Mouse (Mus musculus) G1E (cell line): ENCODE data around the gene Camta1. TPM values are rescaled to one million over a fixed set of nuclear protein-coding genes. Genes with fewer than 3 reads are reported as not detected.

Source experiments
- ATAC-seq: 2 replicates; pipeline ENCODE4 v1.8.0; 2016; ENCODE audit warnings: mild to moderate bottlenecking; ENCODE audit not compliant: insufficient number of reproducible peaks, poor library complexity, low FRiP score, severe bottlenecking; ENCODE audit errors: extremely low read depth
- DNase-seq: peaks from one replicate; pipeline ENCODE4 v3.0.0; 2012; ENCODE audit warnings: low spot score
- H3K27me3 ChIP-seq: 2 replicates; pipeline ENCODE4 v1.6.1; 2012; ENCODE audit warnings: mild to moderate bottlenecking, low read length, inconsistent platforms; ENCODE audit not compliant: insufficient read depth
- H3K36me3 ChIP-seq: replicated peaks from 2 replicates; pipeline ENCODE3; 2012; ENCODE audit warnings: mild to moderate bottlenecking, inconsistent platforms
- H3K4me1 ChIP-seq: 2 replicates; pipeline ENCODE4 v1.6.1; 2012; ENCODE audit warnings: low read depth, low read length, inconsistent platforms, mixed read lengths; ENCODE audit not compliant: insufficient read depth
- H3K4me3 ChIP-seq: 2 replicates; pipeline ENCODE4 v1.5.1; 2012; ENCODE audit warnings: low read depth, mild to moderate bottlenecking, inconsistent platforms, low read length, moderate library complexity, mixed read lengths
- H3K9me3 ChIP-seq: replicated peaks from 2 replicates; pipeline ENCODE4 v1.6.1; 2012; ENCODE audit warnings: inconsistent platforms
- CTCF ChIP-seq: IDR thresholded peaks from 2 replicates; pipeline ENCODE4 v1.5.1; 2012; ENCODE audit warnings: low read depth, low read length, inconsistent platforms, mixed read lengths
- GATA1 ChIP-seq: IDR thresholded peaks from 2 replicates; pipeline ENCODE4 v1.6.1; 2012; ENCODE audit warnings: borderline replicate concordance, low read length, inconsistent platforms, mixed read lengths
- GATA2 ChIP-seq: IDR thresholded peaks from 2 replicates; pipeline ENCODE4 v1.6.1; 2012; ENCODE audit warnings: low read depth, low read length, inconsistent platforms, borderline replicate concordance
- POLR2AphosphoS5 ChIP-seq: IDR thresholded peaks from 2 replicates; pipeline ENCODE4 v1.6.1; 2012; ENCODE audit warnings: low read depth, low read length, inconsistent platforms; ENCODE audit not compliant: insufficient replicate concordance
- TAL1 ChIP-seq: conservative IDR thresholded peaks from 2 replicates; pipeline ENCODE4 v1.6.1; 2012; ENCODE audit warnings: low read depth, low read length, inconsistent platforms, mixed read lengths
- polyA plus RNA-seq: library from polyadenylated mRNA; stranded (reverse); fragments of >175 nt; gene quantifications from 2 replicates; pipeline ENCODE4 v1.2.3, GENCODE M21; 2012
- total RNA-seq, 2 experiments: library from RNA; stranded (forward) in 1 of 2; stranded (reverse) in 1 of 2; fragments of 200-1000 nt in 1 of 2; fragments of >200 nt in 1 of 2; fragmentation: Nextera tagmentation in 1 of 2; gene quantifications; 2 replicates each; pipeline ENCODE4 v1.2.3; 2014 to 2017

Gene Camta1
- total and polyA plus RNA-seq, 3 experiments, result 10.8 to 113 (median 25.7) TPM

DNA sequence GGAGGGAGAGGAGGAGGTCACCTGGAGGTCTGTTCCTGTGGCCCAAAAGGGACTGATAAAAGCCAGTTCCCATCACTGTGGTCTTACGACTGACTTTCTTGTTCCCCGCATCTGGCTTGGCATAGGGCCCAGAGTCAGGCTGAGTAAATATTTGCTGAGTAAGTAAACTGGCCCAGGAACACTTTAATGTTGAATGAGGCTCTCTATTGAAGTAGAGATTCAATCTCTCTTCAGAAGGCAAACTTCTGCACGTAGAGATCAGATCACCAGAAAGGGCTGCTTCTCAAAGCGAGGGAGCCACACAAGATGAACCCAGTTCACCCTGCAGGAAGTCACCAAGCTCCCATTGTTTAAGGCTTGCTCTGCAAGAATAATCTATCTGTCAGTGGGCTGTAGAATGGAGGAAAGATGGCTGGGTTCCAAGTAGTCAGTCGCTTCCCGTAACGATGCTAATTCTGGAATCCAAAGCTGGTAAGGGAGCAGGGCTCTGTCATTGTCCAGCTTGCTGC lies 681.2 kb downstream of the Camta1 start:
- peaks cover 82% of the 10 kb centered on the region for H3K9me3 ChIP-seq
- H3K36me3 ChIP-seq, result no peaks in the 10 kb centered on the region
- TF ChIP-seq TAL1, result no peak
- TF ChIP-seq GATA1, result no peak
- TF ChIP-seq GATA2, result no peak
- TF ChIP-seq POLR2AphosphoS5, result no peak
- TF ChIP-seq CTCF, result no peak
- no peak for ATAC-seq
- DNase-seq, result no peak
- no peaks in the 10 kb centered on the region for H3K4me1 ChIP-seq
- no peak overlapping the region for H3K4me3 ChIP-seq
- no peaks in the 10 kb centered on the region for H3K27me3 ChIP-seq

- no peak for TF ChIP-seq CTCF
- TF ChIP-seq GATA2, result no peak
- no peak for TF ChIP-seq POLR2AphosphoS5
- no peak for TF ChIP-seq GATA1
- TF ChIP-seq TAL1, result no peak
- no peak for ATAC-seq
- no peak for DNase-seq
- Histone ChIP-seq H3K4me1 (no peaks in the 10 kb centered on the region), H3K36me3 (no peaks in the 10 kb centered on the region), H3K9me3 (peaks cover 82% of the 10 kb centered on the region), H3K27me3 (no peaks in the 10 kb centered on the region), H3K4me3 (no peak overlapping the region)
Measured at GRCm38 (mm10) chr4:151179639-151180038, 682.0 kb downstream of the Camta1 start.

- Histone ChIP-seq H3K27me3 (no peaks in the 10 kb centered on the region), H3K9me3 (peaks cover 82% of the 10 kb centered on the region), H3K4me3 (no peak overlapping the region), H3K4me1 (no peaks in the 10 kb centered on the region), H3K36me3 (no peaks in the 10 kb centered on the region)
- TF ChIP-seq GATA2 (no peak), POLR2AphosphoS5 (no peak), CTCF (no peak), GATA1 (no peak), TAL1 (no peak)
- DNase-seq (no peak), ATAC-seq (no peak)
Measured at GRCm38 (mm10) chr4:151178970-151179378, 682.7 kb downstream of the Camta1 start.

GRCm38 (mm10) chr4:151172526-151172925 lies 689.1 kb downstream of the Camta1 start:
- no peaks in the 10 kb centered on the region for H3K36me3 ChIP-seq
- H3K27me3 ChIP-seq, result no peaks in the 10 kb centered on the region
- no peak for ATAC-seq
- peaks cover 94% of the 10 kb centered on the region for H3K9me3 ChIP-seq
- H3K4me3 ChIP-seq, result no peak overlapping the region
- DNase-seq, result no peak
- TF ChIP-seq CTCF (no peak), POLR2AphosphoS5 (no peak), TAL1 (no peak), GATA1 (no peak), GATA2 (no peak)
- no peaks in the 10 kb centered on the region for H3K4me1 ChIP-seq

- ATAC-seq (no peak), DNase-seq (no peak)
- Histone ChIP-seq H3K9me3 (peaks cover 94% of the 10 kb centered on the region), H3K4me1 (no peaks in the 10 kb centered on the region), H3K27me3 (no peaks in the 10 kb centered on the region), H3K36me3 (no peaks in the 10 kb centered on the region), H3K4me3 (no peak overlapping the region)
- TF ChIP-seq GATA2 (no peak), CTCF (no peak), GATA1 (no peak)
Measured at GRCm38 (mm10) chr4:151171117-151171516, 690.6 kb downstream of the Camta1 start.

DNA sequence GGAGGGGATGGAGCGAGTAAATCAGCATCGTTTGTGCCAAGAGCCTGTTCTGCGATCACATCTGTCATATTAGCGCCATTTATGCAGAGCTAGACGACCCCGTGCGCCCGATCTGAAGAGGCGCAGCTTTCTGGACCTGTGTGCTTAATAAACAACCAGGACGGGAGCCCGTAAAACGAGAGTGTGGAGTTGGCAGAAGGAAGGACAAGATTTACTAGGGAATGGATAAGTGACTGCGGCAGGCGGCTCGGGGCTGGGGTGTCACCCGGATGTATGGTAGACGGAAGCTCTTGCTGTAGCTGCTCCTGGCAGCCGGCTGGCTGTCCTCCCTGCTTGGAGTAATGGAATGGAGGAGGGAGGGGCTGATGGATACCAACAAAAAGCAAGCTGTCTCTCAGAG lies 691.0 kb downstream of the Camta1 start:
- H3K27me3 ChIP-seq, result no peaks in the 10 kb centered on the region
- ATAC-seq (no peak), DNase-seq (no peak)
- no peaks in the 10 kb centered on the region for H3K4me1 ChIP-seq
- TF ChIP-seq CTCF (no peak), GATA2 (no peak), POLR2AphosphoS5 (no peak), GATA1 (no peak), TAL1 (no peak)
- no peaks in the 10 kb centered on the region for H3K36me3 ChIP-seq
- no peak overlapping the region for H3K4me3 ChIP-seq
- peaks cover 97% of the 10 kb centered on the region for H3K9me3 ChIP-seq
